Mouse (Mus musculus): ENCODE data around the gene Gpr142. TPM values are rescaled to one million over a fixed set of nuclear protein-coding genes. Genes with fewer than 3 reads are reported as not detected.

Gpr142 gene
- polyA plus RNA-seq, 1 experiment: not detected

- no peak overlapping the region for H3K4me3 ChIP-seq (ENCODE audit: insufficient read depth, poor library complexity, severe bottlenecking)
- no peaks in the 10 kb centered on the region for H3K79me3 ChIP-seq (ENCODE audit: low read depth)
- no peaks in the 10 kb centered on the region for H3K79me2 ChIP-seq (ENCODE audit: control insufficient read depth, insufficient read depth)
- no peaks in the 10 kb centered on the region for H3K36me3 ChIP-seq (ENCODE audit: control insufficient read depth, insufficient read depth)
- peaks cover 20% of the 10 kb centered on the region for H3K27me3 ChIP-seq (ENCODE audit: control insufficient read depth, insufficient read depth, insufficient read length)
- TF ChIP-seq MYOG (IDR thresholded peaks at IDR 0.05; ENCODE audit: control insufficient read depth, extremely low read depth, insufficient read length) (no peak), CTCF (IDR thresholded peaks at IDR 0.05; ENCODE audit: control insufficient read depth, insufficient read depth, insufficient read length) (no peak), MAX (IDR thresholded peaks at IDR 0.05) (no peak), USF1 (IDR thresholded peaks at IDR 0.05; ENCODE audit: low read depth) (no peak), FOSL1 (IDR thresholded peaks at IDR 0.05; ENCODE audit: insufficient read depth, low read length, poor library complexity, severe bottlenecking) (no peak), MYOD1 (IDR thresholded peaks at IDR 0.05; ENCODE audit: control insufficient read depth, insufficient read length, low read depth) (no peak), CEBPB (IDR thresholded peaks at IDR 0.05; ENCODE audit: low read depth) (no peak)
- no peak overlapping the region for H3ac ChIP-seq (ENCODE audit: control insufficient read depth, insufficient read length, low read depth)
Measured at GRCm38 (mm10) chr11:114854581-114854980, 55.9 kb downstream of the Gpr142 start.

GRCm38 (mm10) chr11:114856125-114856524 lies 57.4 kb downstream of the Gpr142 start:
- no peak for TF ChIP-seq FOSL1 (IDR thresholded peaks at IDR 0.05; ENCODE audit: insufficient read depth, low read length, poor library complexity, severe bottlenecking)
- Histone ChIP-seq H3ac (ENCODE audit: control insufficient read depth, insufficient read length, low read depth) (no peak overlapping the region), H3K79me3 (ENCODE audit: low read depth) (no peaks in the 10 kb centered on the region)

More at GRCm38 (mm10) chr11:114856125-114856524, 57.4 kb downstream of the Gpr142 start:
- Histone ChIP-seq H3K4me3 (ENCODE audit: insufficient read depth, poor library complexity, severe bottlenecking) (no peak overlapping the region), H3K27me3 (ENCODE audit: control insufficient read depth, insufficient read depth, insufficient read length) (peaks cover 20% of the 10 kb centered on the region), H3K36me3 (ENCODE audit: control insufficient read depth, insufficient read depth) (no peaks in the 10 kb centered on the region), H3K79me2 (ENCODE audit: control insufficient read depth, insufficient read depth) (no peaks in the 10 kb centered on the region)

Other genes starting within 250 kb of the Gpr142 start
- 3,802 TPM for gene Rpl38, start 130.4 kb upstream of the Gpr142 start, polyA plus RNA-seq (2012; fragmentation: generic; extraction: Trizol)
- 20.1 TPM for gene Ttyh2, start 123.5 kb upstream of the Gpr142 start, polyA plus RNA-seq (2012; fragmentation: generic; extraction: Trizol)
- 0.27 TPM for gene Dnaic2, start 71.5 kb upstream of the Gpr142 start, polyA plus RNA-seq (2012; fragmentation: generic; extraction: Trizol)
- 0.25 TPM for gene Kif19a, start 33.5 kb upstream of the Gpr142 start, polyA plus RNA-seq (2012; fragmentation: generic; extraction: Trizol)
- 0.49 TPM for gene Btbd17, start 3.0 kb upstream of the Gpr142 start, polyA plus RNA-seq (2012; fragmentation: generic; extraction: Trizol)
- gene Gprc5c, start 52.2 kb downstream of the Gpr142 start, polyA plus RNA-seq (2012; fragmentation: generic; extraction: Trizol): 0.75 TPM
- gene Cd300a, start 91.1 kb downstream of the Gpr142 start, polyA plus RNA-seq (2012; fragmentation: generic; extraction: Trizol): 0.02 TPM
- gene Cd300lb, start 135.5 kb downstream of the Gpr142 start, polyA plus RNA-seq (2012; fragmentation: generic; extraction: Trizol): 0.76 TPM
- gene Cd300c, start 170.2 kb downstream of the Gpr142 start, polyA plus RNA-seq (2012; fragmentation: generic; extraction: Trizol): not detected
- gene Cd300ld, start 191.0 kb downstream of the Gpr142 start, polyA plus RNA-seq (2012; fragmentation: generic; extraction: Trizol): not detected
- not detected for gene Cd300c2, start 203.0 kb downstream of the Gpr142 start, polyA plus RNA-seq (2012; fragmentation: generic; extraction: Trizol)
- gene Cd300ld2, start 217.3 kb downstream of the Gpr142 start, polyA plus RNA-seq (2012; fragmentation: generic; extraction: Trizol): not detected
- gene Cd300ld4, start 228.1 kb downstream of the Gpr142 start, polyA plus RNA-seq (2012; fragmentation: generic; extraction: Trizol): not detected
- gene Cd300ld5, start 238.8 kb downstream of the Gpr142 start, polyA plus RNA-seq (2012; fragmentation: generic; extraction: Trizol): 0.16 TPM
- gene Cd300ld3, start 249.5 kb downstream of the Gpr142 start, polyA plus RNA-seq (2012; fragmentation: generic; extraction: Trizol): not detected